Mouse (Mus musculus): ENCODE results near the gene Rspo1. TPM values are rescaled to one million over a fixed set of nuclear protein-coding genes. Genes with fewer than 3 reads are reported as not detected.

The Rspo1 gene
- polyA plus RNA-seq, 1 experiment from 2014 or later, result 4.9 TPM

DNA sequence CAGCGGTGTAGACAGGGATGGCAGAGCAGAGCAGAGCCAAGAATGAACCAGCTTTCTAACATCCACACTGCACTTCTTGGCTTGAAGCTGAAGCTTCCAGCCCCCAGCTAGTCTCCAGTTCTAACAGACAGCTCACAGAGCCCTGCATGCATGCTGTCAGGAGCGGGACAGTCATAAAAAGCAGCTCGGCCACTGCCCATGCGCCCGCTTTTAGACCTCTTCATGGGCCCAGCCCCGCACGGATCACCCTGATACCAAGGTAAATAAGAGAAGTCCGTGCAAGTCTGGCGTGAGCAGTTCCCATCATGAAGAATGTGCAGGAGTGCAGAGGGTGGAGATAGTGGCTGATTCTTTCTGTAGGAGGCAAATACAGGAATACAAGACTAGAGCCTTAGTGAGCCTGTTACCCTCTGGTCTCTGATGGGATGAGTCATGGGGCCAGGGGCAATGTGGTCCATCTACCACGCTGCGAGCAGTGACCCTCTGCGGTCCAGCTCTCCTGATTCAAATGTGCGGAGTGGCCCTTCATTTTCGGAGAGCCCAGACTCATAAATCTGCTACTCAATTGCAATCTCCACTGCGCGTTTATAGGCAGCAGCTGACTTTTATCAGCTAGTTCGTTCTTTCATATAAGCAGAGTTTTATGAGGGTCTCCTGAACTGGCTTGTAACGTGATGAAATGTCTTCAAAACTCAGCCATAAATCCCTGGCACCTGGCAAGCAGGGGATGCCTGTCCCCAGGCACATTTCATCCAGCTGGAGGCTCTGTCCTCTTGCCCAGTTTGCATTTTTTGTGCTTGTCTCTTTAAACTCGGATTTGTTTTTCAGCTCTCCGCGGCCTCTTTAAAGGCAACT, 35.8 kb upstream of the Rspo1 start:
- H3K36me3 ChIP-seq (ENCODE audit: control insufficient read depth, insufficient read depth, low read length), result no peaks in the 10 kb centered on the region
- no peaks in the 10 kb centered on the region for H3K27me3 ChIP-seq (replicated peaks; ENCODE audit: control insufficient read depth, insufficient read depth, low read length)
- H3K9me3 ChIP-seq (ENCODE audit: control insufficient read depth, low read length), result no peaks in the 10 kb centered on the region
- no peak for DNase-seq (ENCODE audit: low spot score)
- no peak overlapping the region for H3K4me3 ChIP-seq (ENCODE audit: low read depth, low read length)
- WGBS, result 72% methylated on average over 21 of the region's 21 CpGs
- no peak overlapping the region for H3K27ac ChIP-seq (ENCODE audit: low read depth, low read length)
- H3K4me1 ChIP-seq (replicated peaks; ENCODE audit: control insufficient read depth, insufficient read depth, low read length), result no peaks in the 10 kb centered on the region
- no peak overlapping the region for H3K4me2 ChIP-seq
- no peak overlapping the region for H3K9ac ChIP-seq (ENCODE audit: low read depth, low read length)
- ATAC-seq (replicated peaks; ENCODE audit: low FRiP score), result no peak

DNA sequence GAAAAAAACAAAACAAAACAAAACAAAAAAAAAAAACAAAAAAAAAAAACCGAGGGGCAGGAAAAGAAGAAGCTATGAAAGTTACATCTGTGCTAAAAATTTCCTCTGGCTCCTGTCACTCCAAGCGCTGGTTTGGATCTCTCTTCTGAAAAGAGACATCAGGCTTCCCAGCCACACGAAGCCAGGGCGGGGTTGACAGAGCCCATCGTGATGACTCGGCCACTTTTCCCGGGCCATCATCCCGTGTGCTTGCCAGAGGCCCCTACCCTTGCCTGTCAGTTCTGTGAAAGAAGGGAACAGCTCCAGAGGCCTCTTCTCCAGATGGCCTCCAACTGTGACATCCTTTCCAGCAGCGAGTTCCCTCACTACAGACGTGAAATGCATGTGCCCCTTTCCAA, 35.2 kb upstream of the Rspo1 start:
- Histone ChIP-seq H3K9me3 (ENCODE audit: control insufficient read depth, low read length) (no peaks in the 10 kb centered on the region), H3K36me3 (ENCODE audit: control insufficient read depth, insufficient read depth, low read length) (no peaks in the 10 kb centered on the region), H3K9ac (ENCODE audit: low read depth, low read length) (no peak overlapping the region), H3K27me3 (replicated peaks; ENCODE audit: control insufficient read depth, insufficient read depth, low read length) (no peaks in the 10 kb centered on the region), H3K4me2 (no peak overlapping the region), H3K4me3 (ENCODE audit: low read depth, low read length) (no peak overlapping the region), H3K4me1 (replicated peaks; ENCODE audit: control insufficient read depth, insufficient read depth, low read length) (no peaks in the 10 kb centered on the region), H3K27ac (ENCODE audit: low read depth, low read length) (no peak overlapping the region)
- 45% methylated on average over 10 of the region's 10 CpGs for WGBS
- no peak for DNase-seq (ENCODE audit: low spot score)
- ATAC-seq (replicated peaks; ENCODE audit: low FRiP score), result no peak

DNA sequence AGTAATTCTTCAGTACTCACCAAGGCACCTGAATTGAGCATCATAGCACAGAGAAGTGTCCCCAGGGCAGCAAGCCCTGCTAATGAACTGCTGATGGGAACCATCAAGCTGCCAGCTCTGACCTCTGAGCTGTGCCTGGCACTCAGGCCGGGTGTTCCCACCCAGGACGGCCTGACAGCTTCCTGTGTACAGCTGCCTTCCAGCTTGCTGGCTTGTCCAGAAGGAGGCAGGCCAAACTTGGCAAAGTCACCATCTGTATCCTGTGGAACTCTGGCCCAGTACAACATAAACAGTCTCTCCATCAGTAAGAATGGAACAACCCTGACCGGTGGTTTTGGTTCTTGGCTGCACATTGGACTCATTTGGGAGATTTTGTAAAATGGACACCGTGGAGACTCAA, 32.7 kb upstream of the Rspo1 start:
- Histone ChIP-seq H3K9me3 (ENCODE audit: control insufficient read depth, low read length) (no peaks in the 10 kb centered on the region), H3K4me2 (no peak overlapping the region), H3K4me1 (replicated peaks; ENCODE audit: control insufficient read depth, insufficient read depth, low read length) (no peaks in the 10 kb centered on the region), H3K9ac (ENCODE audit: low read depth, low read length) (no peak overlapping the region), H3K27me3 (replicated peaks; ENCODE audit: control insufficient read depth, insufficient read depth, low read length) (no peaks in the 10 kb centered on the region), H3K27ac (ENCODE audit: low read depth, low read length) (no peak overlapping the region), H3K36me3 (ENCODE audit: control insufficient read depth, insufficient read depth, low read length) (no peaks in the 10 kb centered on the region), H3K4me3 (ENCODE audit: low read depth, low read length) (no peak overlapping the region)
- ATAC-seq (replicated peaks; ENCODE audit: low FRiP score) (no peak), DNase-seq (ENCODE audit: low spot score) (no peak)
- WGBS, result 52% methylated on average over 4 of the region's 4 CpGs

DNA sequence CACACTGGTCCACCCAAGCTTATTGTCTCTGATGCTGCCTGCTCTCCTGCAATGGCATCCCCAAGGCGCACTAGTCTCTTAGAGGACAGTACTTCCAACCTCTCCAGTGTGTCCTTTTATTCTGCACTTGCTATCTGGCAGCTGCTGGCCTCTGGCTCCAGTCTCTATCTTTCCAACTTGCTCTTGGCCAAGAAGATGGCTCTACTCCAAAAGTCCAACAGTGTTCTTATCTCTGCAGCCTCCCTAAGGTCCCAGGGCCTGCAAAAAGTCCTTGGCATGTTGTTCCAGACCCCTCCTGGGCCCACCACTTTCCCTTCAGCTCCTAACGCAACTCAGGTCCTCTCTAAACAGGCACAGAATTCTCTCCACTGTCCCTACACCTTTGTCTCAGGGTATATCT, 28.9 kb upstream of the Rspo1 start:
- no peaks in the 10 kb centered on the region for H3K4me1 ChIP-seq (replicated peaks; ENCODE audit: control insufficient read depth, insufficient read depth, low read length)
- no peaks in the 10 kb centered on the region for H3K9me3 ChIP-seq (ENCODE audit: control insufficient read depth, low read length)
- no peak overlapping the region for H3K27ac ChIP-seq (ENCODE audit: low read depth, low read length)
- H3K36me3 ChIP-seq (ENCODE audit: control insufficient read depth, insufficient read depth, low read length), result no peaks in the 10 kb centered on the region
- H3K4me3 ChIP-seq (ENCODE audit: low read depth, low read length), result no peak overlapping the region
- DNase-seq (ENCODE audit: low spot score) (no peak), ATAC-seq (replicated peaks; ENCODE audit: low FRiP score) (no peak)
- H3K27me3 ChIP-seq (replicated peaks; ENCODE audit: control insufficient read depth, insufficient read depth, low read length), result no peaks in the 10 kb centered on the region
- H3K9ac ChIP-seq (ENCODE audit: low read depth, low read length), result no peak overlapping the region
- no peak overlapping the region for H3K4me2 ChIP-seq
- 80% methylated on average over 2 of the region's 2 CpGs for WGBS

DNA sequence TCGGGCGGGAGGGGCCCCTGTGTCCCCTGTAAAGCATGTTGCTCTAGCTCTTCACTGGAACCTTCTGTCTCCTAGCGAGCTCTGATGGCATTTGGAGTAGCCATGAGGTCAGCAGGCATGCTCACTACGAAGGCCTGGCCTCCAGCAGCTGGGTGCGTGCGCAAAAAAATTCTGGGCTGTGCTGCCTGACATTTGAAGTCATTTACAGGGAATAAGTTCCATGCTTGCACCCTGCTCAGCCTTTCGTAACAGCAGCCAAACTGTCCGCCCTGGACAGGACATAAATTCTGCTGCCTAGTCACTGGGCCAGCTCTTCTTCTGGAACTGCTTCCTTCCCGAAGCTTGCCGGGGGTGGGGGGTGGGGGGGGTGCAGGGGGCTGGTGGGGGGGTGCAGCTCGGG, 27.2 kb upstream of the Rspo1 start:
- H3K9me3 ChIP-seq (ENCODE audit: control insufficient read depth, low read length), result no peaks in the 10 kb centered on the region
- H3K4me1 ChIP-seq (replicated peaks; ENCODE audit: control insufficient read depth, insufficient read depth, low read length), result no peaks in the 10 kb centered on the region
- WGBS, result 60% methylated on average over 11 of the region's 11 CpGs
- no peak overlapping the region for H3K9ac ChIP-seq (ENCODE audit: low read depth, low read length)
- no peak for ATAC-seq (replicated peaks; ENCODE audit: low FRiP score)
- H3K27ac ChIP-seq (ENCODE audit: low read depth, low read length), result no peak overlapping the region
- no peaks in the 10 kb centered on the region for H3K36me3 ChIP-seq (ENCODE audit: control insufficient read depth, insufficient read depth, low read length)
- H3K4me3 ChIP-seq (ENCODE audit: low read depth, low read length), result no peak overlapping the region
- no peaks in the 10 kb centered on the region for H3K27me3 ChIP-seq (replicated peaks; ENCODE audit: control insufficient read depth, insufficient read depth, low read length)
- DNase-seq (ENCODE audit: low spot score), result no peak
- no peak overlapping the region for H3K4me2 ChIP-seq

DNA sequence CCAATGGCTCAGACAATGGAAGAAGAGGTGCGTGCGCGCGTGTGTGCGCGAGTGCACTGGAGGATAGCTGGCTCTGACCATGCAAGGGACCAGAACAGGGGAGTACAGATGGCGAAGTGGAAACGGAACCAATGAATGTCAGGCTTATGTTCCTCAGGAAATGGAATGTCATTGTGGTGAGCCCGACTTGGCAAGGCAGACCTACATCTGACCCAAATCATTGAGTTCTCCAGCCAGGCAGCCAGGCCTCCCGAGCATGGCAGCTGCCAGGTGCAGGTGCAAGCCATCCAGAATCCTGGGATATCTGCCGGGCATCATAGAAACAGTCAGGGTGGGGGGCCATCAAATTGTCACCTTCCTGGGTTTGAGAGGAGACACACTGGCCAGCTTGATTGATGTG, 25.3 kb upstream of the Rspo1 start:
- no peak overlapping the region for H3K4me3 ChIP-seq (ENCODE audit: low read depth, low read length)
- ATAC-seq (replicated peaks; ENCODE audit: low FRiP score), result no peak
- DNase-seq (ENCODE audit: low spot score), result no peak
- no peak overlapping the region for H3K27ac ChIP-seq (ENCODE audit: low read depth, low read length)
- no peaks in the 10 kb centered on the region for H3K9me3 ChIP-seq (ENCODE audit: control insufficient read depth, low read length)
- H3K4me1 ChIP-seq (replicated peaks; ENCODE audit: control insufficient read depth, insufficient read depth, low read length), result no peaks in the 10 kb centered on the region
- no peaks in the 10 kb centered on the region for H3K36me3 ChIP-seq (ENCODE audit: control insufficient read depth, insufficient read depth, low read length)
- no peak overlapping the region for H3K4me2 ChIP-seq
- H3K9ac ChIP-seq (ENCODE audit: low read depth, low read length), result no peak overlapping the region
- 80% methylated on average over 11 of the region's 11 CpGs for WGBS
- H3K27me3 ChIP-seq (replicated peaks; ENCODE audit: control insufficient read depth, insufficient read depth, low read length), result no peaks in the 10 kb centered on the region; the same call in 1 of the 2 replicates

DNA sequence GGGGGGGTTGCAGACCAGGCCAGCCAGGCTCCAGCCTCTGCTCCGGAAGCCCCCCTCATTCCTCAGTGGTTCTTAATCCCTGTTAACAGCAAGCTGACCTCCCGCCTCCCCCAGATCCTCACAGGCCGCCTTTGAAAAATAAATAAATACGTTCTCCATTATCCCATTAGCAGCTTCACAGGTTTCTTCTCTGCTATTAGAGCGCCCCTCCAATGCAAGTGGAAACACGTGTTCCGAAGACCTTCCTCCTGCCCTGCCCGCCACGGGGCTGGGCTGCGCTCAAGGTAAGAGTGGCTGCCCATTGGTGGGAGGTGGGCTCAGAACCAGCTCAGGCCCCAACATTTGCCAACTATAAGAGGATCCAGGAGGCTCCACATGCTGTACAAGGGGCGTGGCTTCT, 23.7 kb upstream of the Rspo1 start:
- 38% methylated on average over 11 of the region's 11 CpGs for WGBS
- Histone ChIP-seq H3K27ac (ENCODE audit: low read depth, low read length) (no peak overlapping the region), H3K9me3 (ENCODE audit: control insufficient read depth, low read length) (no peaks in the 10 kb centered on the region), H3K9ac (ENCODE audit: low read depth, low read length) (no peak overlapping the region), H3K4me1 (replicated peaks; ENCODE audit: control insufficient read depth, insufficient read depth, low read length) (no peaks in the 10 kb centered on the region), H3K4me2 (no peak overlapping the region), H3K27me3 (replicated peaks; ENCODE audit: control insufficient read depth, insufficient read depth, low read length) (no peaks in the 10 kb centered on the region; the same call in 1 of the 2 replicates), H3K36me3 (ENCODE audit: control insufficient read depth, insufficient read depth, low read length) (no peaks in the 10 kb centered on the region), H3K4me3 (ENCODE audit: low read depth, low read length) (no peak overlapping the region)
- no peak for DNase-seq (ENCODE audit: low spot score)
- ATAC-seq (replicated peaks; ENCODE audit: low FRiP score), result no peak

DNA sequence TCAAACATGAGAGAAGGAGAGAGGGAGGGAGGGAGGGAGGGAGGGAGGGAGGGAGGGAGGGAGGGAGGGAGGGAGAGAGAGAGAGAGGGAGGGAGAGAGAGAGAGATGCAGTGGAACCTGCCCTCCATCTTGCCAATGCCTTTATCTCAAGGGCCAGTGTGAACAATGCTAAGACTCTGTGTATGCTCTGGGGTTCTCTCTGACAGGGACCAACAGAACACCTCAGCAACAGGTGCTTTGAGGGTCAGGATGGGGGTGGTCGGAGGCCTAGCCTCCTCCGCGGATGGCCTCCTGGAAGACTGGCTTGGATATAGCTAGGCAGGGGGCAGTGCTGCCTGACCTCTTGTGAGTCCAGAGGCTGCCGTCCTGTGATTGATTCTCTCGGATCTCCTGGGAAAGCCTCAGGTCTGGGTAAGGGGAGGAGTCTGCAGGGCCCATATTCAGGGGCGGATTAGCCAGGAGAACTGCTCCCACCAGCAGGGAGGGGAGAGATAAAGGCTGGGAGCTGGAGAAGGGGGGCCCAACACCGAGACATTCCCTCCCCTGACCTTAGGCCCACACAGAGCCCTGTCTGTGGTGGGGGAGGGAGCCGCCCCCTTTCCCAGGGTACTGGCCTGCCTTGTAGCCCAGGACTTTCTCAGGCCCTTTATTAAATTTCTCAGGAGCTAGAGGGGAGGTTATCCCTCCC, 21.2 kb upstream of the Rspo1 start:
- no peak overlapping the region for H3K27ac ChIP-seq (ENCODE audit: low read depth, low read length)
- ATAC-seq (replicated peaks; ENCODE audit: low FRiP score) (no peak), DNase-seq (ENCODE audit: low spot score) (no peak)
- no peak overlapping the region for H3K4me2 ChIP-seq
- no peak overlapping the region for H3K9ac ChIP-seq (ENCODE audit: low read depth, low read length)
- peaks cover 2% of the 10 kb centered on the region; the same call in 1 of the 2 replicates for H3K27me3 ChIP-seq (replicated peaks; ENCODE audit: control insufficient read depth, insufficient read depth, low read length)
- H3K9me3 ChIP-seq (ENCODE audit: control insufficient read depth, low read length), result no peaks in the 10 kb centered on the region
- H3K36me3 ChIP-seq (ENCODE audit: control insufficient read depth, insufficient read depth, low read length), result no peaks in the 10 kb centered on the region
- H3K4me1 ChIP-seq (replicated peaks; ENCODE audit: control insufficient read depth, insufficient read depth, low read length), result no peaks in the 10 kb centered on the region
- WGBS, result 22% methylated on average over 8 of the region's 8 CpGs
- no peak overlapping the region for H3K4me3 ChIP-seq (ENCODE audit: low read depth, low read length)

DNA sequence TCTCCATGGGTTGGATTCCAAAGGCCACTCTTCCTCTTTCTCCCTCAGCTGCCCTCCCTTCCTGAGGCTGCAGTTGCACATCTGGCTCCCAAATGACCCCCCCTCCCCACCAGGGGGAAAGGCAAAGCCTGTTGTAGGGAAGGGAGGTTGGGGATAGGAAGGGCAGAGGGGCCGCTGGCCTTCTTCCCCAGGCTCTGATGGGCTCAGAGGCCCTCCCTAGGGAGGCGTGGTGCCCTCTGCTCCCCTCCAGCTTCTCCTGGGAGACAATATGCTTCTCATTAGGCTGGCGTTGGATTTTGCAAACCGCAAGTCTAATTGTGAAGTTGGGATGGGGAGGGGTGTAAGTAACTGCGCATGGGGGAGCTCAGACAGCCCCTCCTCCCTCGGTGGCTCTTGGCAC, 17.5 kb upstream of the Rspo1 start:
- Histone ChIP-seq H3K4me1 (replicated peaks; ENCODE audit: control insufficient read depth, insufficient read depth, low read length) (no peaks in the 10 kb centered on the region), H3K27me3 (replicated peaks; ENCODE audit: control insufficient read depth, insufficient read depth, low read length) (peaks cover 2% of the 10 kb centered on the region; the same call in 1 of the 2 replicates), H3K4me3 (ENCODE audit: low read depth, low read length) (no peak overlapping the region), H3K36me3 (ENCODE audit: control insufficient read depth, insufficient read depth, low read length) (no peaks in the 10 kb centered on the region), H3K27ac (ENCODE audit: low read depth, low read length) (no peak overlapping the region), H3K9ac (ENCODE audit: low read depth, low read length) (no peak overlapping the region), H3K4me2 (no peak overlapping the region), H3K9me3 (ENCODE audit: control insufficient read depth, low read length) (no peaks in the 10 kb centered on the region)
- 56% methylated on average over 6 of the region's 6 CpGs for WGBS
- ATAC-seq (replicated peaks; ENCODE audit: low FRiP score) (no peak), DNase-seq (ENCODE audit: low spot score) (no peak)

All from liver, embryonic 11.5 days (tissue).